Mouse (Mus musculus): ENCODE data around the gene Tas2r105.

Gene Tas2r105

GRCm38 (mm10) chr6:131687395-131687794, at the start of gene Tas2r105:
Gene Tas2r105, minus strand, starts transcription at chr6:131687495.
- no peak for DNase-seq

- DNase-seq, result no peak
Observed at GRCm38 (mm10) chr6:131712803-131713202, 25.5 kb upstream of the Tas2r105 start.

GRCm38 (mm10) chr6:131689963-131690362, 2.7 kb upstream of the Tas2r105 start, which contains the start of gene Tas2r114:
Gene Tas2r114, minus strand, starts transcription at chr6:131690063.
- DNase-seq, result no peak

- no peak for DNase-seq
Observed at GRCm38 (mm10) chr6:131685644-131686043, 1.7 kb downstream of the Tas2r105 start, which contains the start of gene Tas2r104. Gene Tas2r104, minus strand, starts transcription at chr6:131685744.

- DNase-seq, result no peak
Observed at GRCm38 (mm10) chr6:131678786-131679185, 8.5 kb downstream of the Tas2r105 start, which contains the start of gene Tas2r106. Gene Tas2r106, minus strand, starts transcription at chr6:131678886.

- DNase-seq, result no peak
Observed at GRCm38 (mm10) chr6:131660049-131660448, 27.2 kb downstream of the Tas2r105 start, which contains the start of gene Tas2r107. Gene Tas2r107, minus strand, starts transcription at chr6:131660149.

Measured in lung, adult 18-20 months (tissue).